Mouse (Mus musculus) kidney, embryonic 14.5 days (tissue): ENCODE measurements at regions not wholly inside any gene's neighbourhood (a gene's known extent, or its start where the extent isn't known, plus 50 kb on each side); places are given as distances from the start of the nearest gene placed in this dataset.
A peak's percentile ranks its signal among the peaks of the same experiment; 100 is the strongest.

Source experiments
- ATAC-seq: fragments of 200-750 bp; cut with Nextera tagmentation; 2 replicates; pipeline ENCODE4 v1.8.0; 2017; ENCODE audit warnings: moderate number of reproducible peaks, mild to moderate bottlenecking, moderate TSS enrichment, moderate library complexity; ENCODE audit not compliant: low FRiP score, low TSS enrichment
- H3K27ac ChIP-seq: fragments of 300-500 bp; sonication (generic); 2 replicates; pipeline ENCODE4 v1.5.1; 2014; ENCODE audit warnings: low read depth, mild to moderate bottlenecking, low read length, moderate library complexity, mixed read lengths
- H3K27me3 ChIP-seq: fragments of 300-500 bp; sonication (generic); 2 replicates; pipeline ENCODE4 v1.6.1; 2014; ENCODE audit warnings: mild to moderate bottlenecking, low read length; ENCODE audit not compliant: control insufficient read depth, insufficient read depth
- H3K36me3 ChIP-seq: fragments of 300-500 bp; sonication (generic); 2 replicates; pipeline ENCODE4 v1.6.1; 2014; ENCODE audit warnings: low read length, mixed read lengths; ENCODE audit not compliant: control insufficient read depth, insufficient read depth
- H3K4me1 ChIP-seq: fragments of 300-500 bp; sonication (generic); 2 replicates; pipeline ENCODE4 v1.6.1; 2014; ENCODE audit warnings: low read length, mixed read lengths; ENCODE audit not compliant: control insufficient read depth, insufficient read depth
- H3K4me2 ChIP-seq: fragments of 300-500 bp; sonication (generic); replicated peaks from 2 replicates; pipeline ENCODE4 v1.6.1; 2014; ENCODE audit warnings: low read depth, mild to moderate bottlenecking, low read length
- H3K4me3 ChIP-seq: fragments of 300-500 bp; sonication (generic); 2 replicates; pipeline ENCODE4 v1.5.1; 2014; ENCODE audit warnings: mild to moderate bottlenecking, low read length
- H3K9ac ChIP-seq: fragments of 300-500 bp; sonication (generic); 2 replicates; pipeline ENCODE4 v1.6.1; 2014; ENCODE audit warnings: low read depth, mild to moderate bottlenecking, low read length, moderate library complexity
- H3K9me3 ChIP-seq: fragments of 300-500 bp; sonication (generic); 2 replicates; pipeline ENCODE4 v1.6.1; 2016; ENCODE audit warnings: low read length; ENCODE audit not compliant: control insufficient read depth
- WGBS: fragments of 180-500 bp; shearing (Covaris S2); extraction: QIAGEN DNeasy Blood & Tissue Kit; methylation state at CpG from one replicate; pipeline ENCODE4 v1.1.7; 2014; 5-methylcytosine and 5-hydroxymethylcytosine counted together

DNA sequence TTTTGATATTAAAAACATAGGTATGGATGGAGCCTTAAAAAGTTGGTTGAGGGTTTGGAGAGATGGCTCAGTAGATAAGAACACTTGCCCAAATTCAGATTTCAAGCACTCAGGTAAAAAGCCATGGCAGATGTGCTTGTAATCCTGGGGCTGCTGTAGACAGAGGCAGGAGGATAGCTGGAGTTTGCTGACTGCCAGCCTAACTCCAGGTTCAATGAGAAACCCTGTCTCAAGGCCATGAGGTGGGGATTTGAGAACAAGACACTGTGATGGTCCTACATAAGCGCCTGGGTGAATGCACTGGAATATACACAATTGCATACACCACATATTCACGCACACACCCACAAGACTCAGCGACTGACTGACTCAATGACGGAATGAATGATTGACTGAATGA, 71.3 kb upstream of the Foxn3 start:
- Histone ChIP-seq H3K4me2 (no peak overlapping the region), H3K4me1 (no peaks in the 10 kb centered on the region), H3K27ac (no peak overlapping the region), H3K36me3 (no peaks in the 10 kb centered on the region), H3K9me3 (no peaks in the 10 kb centered on the region), H3K9ac (no peak overlapping the region), H3K27me3 (no peaks in the 10 kb centered on the region), H3K4me3 (no peak overlapping the region)
- 96% methylated on average over 4 of the region's 4 CpGs for WGBS
- no peak for ATAC-seq

DNA sequence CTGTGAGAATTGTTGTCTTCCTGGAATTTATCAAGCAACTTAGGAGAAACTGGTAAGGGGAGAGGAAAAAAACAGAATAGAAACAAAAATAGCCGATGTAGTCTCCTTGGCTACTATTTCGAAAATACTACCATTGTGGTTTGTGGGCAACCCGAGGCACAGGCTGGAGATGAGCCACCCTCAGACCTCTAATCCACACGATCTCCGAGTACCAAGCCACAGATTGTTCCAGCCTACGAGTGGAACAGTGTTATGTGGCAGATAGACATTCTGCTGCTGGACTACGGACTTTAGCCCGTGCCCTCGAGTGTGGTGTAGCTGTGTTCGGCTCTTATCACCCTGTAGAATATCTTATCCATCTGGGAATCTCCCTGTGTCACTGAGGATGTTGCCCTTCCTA, 70.3 kb upstream of the Foxn3 start:
- H3K36me3 ChIP-seq, result no peaks in the 10 kb centered on the region
- H3K4me3 ChIP-seq, result no peak overlapping the region
- H3K27ac ChIP-seq, result no peak overlapping the region
- no peak overlapping the region for H3K9ac ChIP-seq
- no peaks in the 10 kb centered on the region for H3K9me3 ChIP-seq
- WGBS, result 93% methylated on average over 10 of the region's 10 CpGs
- H3K4me2 ChIP-seq, result no peak overlapping the region
- H3K4me1 ChIP-seq, result no peaks in the 10 kb centered on the region
- H3K27me3 ChIP-seq, result no peaks in the 10 kb centered on the region
- no peak for ATAC-seq

DNA sequence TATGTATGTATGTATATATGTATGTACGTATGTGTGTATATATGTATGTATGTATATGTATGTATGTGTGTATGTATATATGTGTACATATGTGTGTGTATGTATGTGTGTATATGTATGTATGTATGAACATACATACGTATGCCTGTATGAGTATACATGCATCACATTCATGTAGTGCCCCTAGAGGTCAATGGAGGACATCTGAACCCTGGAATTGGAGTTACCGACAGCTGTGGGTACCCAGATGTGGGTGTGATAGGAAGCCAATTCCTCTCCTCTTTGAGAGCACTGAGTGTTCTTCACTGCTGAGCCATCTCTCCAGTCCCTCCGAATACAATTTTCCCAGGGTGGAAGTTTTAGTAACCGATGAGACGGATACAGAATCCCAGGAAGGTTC, 69.6 kb upstream of the Foxn3 start:
- no peak for ATAC-seq
- WGBS, result 93% methylated on average over 6 of the region's 6 CpGs
- Histone ChIP-seq H3K4me2 (no peak overlapping the region), H3K27me3 (no peaks in the 10 kb centered on the region), H3K4me3 (no peak overlapping the region), H3K36me3 (no peaks in the 10 kb centered on the region), H3K4me1 (no peaks in the 10 kb centered on the region), H3K9me3 (no peaks in the 10 kb centered on the region), H3K27ac (no peak overlapping the region), H3K9ac (no peak overlapping the region)

DNA sequence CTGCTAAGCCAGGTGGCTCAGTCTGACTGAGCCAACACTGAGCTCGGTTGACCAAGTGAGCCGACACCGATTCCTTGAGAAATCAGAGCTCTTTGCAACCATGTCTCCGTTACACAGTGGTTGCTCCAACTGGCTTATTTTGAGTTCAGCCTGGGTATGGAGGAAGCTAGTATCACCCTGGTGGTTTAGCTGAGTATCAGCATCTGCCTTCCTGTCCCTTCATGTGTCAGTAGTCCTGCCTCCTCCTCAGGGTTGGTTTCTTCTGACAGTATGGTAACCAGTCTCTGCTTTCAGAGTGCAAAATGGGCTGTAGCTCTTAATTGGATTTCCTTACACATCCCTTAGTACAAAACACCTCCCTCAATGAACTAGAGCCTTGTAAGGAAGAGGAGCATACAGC, 66.2 kb upstream of the Foxn3 start:
- H3K27me3 ChIP-seq, result peaks cover 4% of the 10 kb centered on the region; the same call in 1 of the 2 replicates
- no peaks in the 10 kb centered on the region for H3K36me3 ChIP-seq
- no peak overlapping the region for H3K4me3 ChIP-seq
- H3K4me1 ChIP-seq, result no peaks in the 10 kb centered on the region
- no peak overlapping the region for H3K9ac ChIP-seq
- no peak overlapping the region for H3K27ac ChIP-seq
- no peak for ATAC-seq
- whole genome bisulfite sequencing, result 95% methylated on average over 4 of the region's 4 CpGs
- H3K9me3 ChIP-seq, result no peaks in the 10 kb centered on the region
- no peak overlapping the region for H3K4me2 ChIP-seq

DNA sequence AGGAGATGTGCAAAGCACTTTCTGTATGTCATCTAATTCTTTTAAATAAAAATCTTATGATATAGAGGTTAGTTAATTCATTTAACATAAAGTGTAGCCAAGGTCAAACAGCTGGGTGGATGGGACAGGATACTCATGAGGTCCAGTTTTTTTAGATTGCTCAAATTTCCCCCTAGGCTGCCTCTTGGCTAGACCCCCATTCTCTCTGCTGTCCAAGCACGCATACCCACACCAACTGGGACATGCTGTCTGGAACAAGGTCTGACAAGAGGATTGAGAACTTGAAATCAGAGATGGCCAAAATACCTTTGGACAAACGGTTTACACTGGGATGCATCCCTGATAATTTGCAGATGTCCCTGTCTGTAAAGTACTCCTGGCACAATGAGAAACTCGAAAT, 65.0 kb upstream of the Foxn3 start:
- WGBS, result 52% methylated on average over 3 of the region's 3 CpGs
- H3K27ac ChIP-seq, result no peak overlapping the region
- H3K4me3 ChIP-seq, result peak overlapping the region; percentile 70
- no peak for ATAC-seq
- peaks cover 4% of the 10 kb centered on the region; the same call in 1 of the 2 replicates for H3K27me3 ChIP-seq
- H3K4me2 ChIP-seq, result peak overlapping the region; percentile 79
- H3K9ac ChIP-seq, result 0 out of 2 replicates have a peak overlapping the region, but pooled peaks have one; percentile 55
- H3K4me1 ChIP-seq, result no peaks in the 10 kb centered on the region
- H3K9me3 ChIP-seq, result no peaks in the 10 kb centered on the region
- no peaks in the 10 kb centered on the region for H3K36me3 ChIP-seq

DNA sequence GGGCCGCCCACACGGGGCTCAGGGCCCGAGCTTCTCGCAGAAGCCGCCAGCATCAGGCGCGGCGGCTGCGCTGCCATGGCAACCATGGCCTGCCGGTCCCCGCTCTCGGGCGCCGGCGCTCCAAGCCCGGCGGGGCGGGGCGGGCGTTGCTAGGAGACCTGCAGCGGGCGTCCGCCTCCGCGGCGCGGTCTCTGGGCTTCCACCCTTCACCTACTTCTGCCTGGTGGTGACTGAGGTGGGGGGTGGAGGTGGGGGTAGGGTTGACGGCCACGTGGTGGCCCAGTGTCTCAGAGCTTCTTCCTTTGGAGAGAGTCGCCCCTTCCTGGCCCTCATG, 64.5 kb upstream of the Foxn3 start:
- peak; percentile 97 for ATAC-seq
- Histone ChIP-seq H3K9me3 (no peaks in the 10 kb centered on the region), H3K27ac (no peak overlapping the region), H3K4me2 (peak overlapping the region; percentile 79), H3K27me3 (peaks cover 4% of the 10 kb centered on the region; the same call in 1 of the 2 replicates), H3K36me3 (no peaks in the 10 kb centered on the region), H3K9ac (peak overlapping the region; percentile 55), H3K4me1 (no peaks in the 10 kb centered on the region), H3K4me3 (peak overlapping the region; percentile 70)
- under 1% methylated on average over 30 of the region's 30 CpGs for WGBS

DNA sequence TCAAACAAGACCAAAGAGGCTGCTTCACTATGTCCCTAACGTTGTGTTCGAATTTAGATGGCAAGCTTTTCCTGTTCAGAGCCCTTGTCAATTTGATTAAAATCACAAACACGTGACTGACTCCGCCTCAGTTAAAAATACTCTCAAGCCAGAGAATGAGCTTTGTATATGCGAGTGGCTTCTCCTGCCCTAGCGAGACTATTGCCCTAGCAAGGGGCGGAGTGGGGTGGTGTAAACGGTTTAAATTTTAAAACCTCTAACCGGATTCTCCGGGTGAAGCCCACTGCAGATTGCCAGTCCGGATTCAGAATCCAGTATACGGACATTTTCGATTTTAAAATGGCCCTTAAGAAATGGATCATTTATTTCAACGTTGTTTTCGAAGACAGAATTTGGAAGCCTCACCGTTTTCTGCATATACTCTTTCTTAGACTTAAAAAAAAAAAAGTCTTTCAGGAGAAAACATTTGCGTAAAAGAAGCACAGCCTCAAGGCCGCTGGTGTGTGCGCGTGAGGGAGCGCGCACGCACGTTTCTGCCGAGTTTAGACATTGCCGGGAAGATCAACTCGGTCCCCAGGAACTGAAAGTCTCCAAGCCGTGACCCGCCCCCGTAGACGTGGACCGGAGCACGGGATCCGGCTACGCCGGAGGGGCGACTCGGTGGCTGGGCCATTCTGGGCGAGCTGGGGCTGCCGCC, 64.0 kb upstream of the Foxn3 start:
- peaks cover 4% of the 10 kb centered on the region; the same call in 1 of the 2 replicates for H3K27me3 ChIP-seq
- no peaks in the 10 kb centered on the region for H3K36me3 ChIP-seq
- under 1% methylated on average over 40 of the region's 40 CpGs for WGBS
- H3K9me3 ChIP-seq, result no peaks in the 10 kb centered on the region
- H3K4me2 ChIP-seq, result peak overlapping the region; percentile 79
- peak overlapping the region; percentile 70 for H3K4me3 ChIP-seq
- no peaks in the 10 kb centered on the region for H3K4me1 ChIP-seq
- peak overlapping the region; percentile 55 for H3K9ac ChIP-seq
- no peak; the same call in 1 of the 2 replicates for ATAC-seq
- no peak overlapping the region for H3K27ac ChIP-seq

DNA sequence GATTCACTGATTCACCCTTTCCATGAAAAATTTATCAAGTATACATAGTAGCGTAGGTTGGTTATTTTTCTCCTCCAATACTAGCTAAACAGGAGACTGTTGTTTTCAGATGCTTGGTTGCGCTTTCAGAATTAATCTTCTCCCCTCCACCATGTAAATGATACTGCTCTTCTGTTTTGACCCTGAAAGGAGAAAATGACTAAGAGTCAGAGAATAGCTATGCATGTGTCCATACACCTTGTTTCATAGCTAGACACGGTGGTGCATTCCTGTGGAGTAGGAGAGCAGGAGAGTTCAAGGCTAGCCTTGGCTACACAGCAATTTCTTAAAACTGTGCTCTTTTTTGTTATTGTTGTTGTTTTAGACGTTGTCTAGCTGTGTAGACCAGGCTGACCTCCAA, 62.8 kb upstream of the Foxn3 start:
- Histone ChIP-seq H3K9me3 (no peaks in the 10 kb centered on the region), H3K36me3 (no peaks in the 10 kb centered on the region), H3K4me2 (no peak overlapping the region), H3K4me3 (no peak overlapping the region), H3K27me3 (peaks cover 4% of the 10 kb centered on the region; the same call in 1 of the 2 replicates), H3K27ac (no peak overlapping the region), H3K4me1 (no peaks in the 10 kb centered on the region), H3K9ac (no peak overlapping the region)
- 84% methylated on average over 4 of the region's 4 CpGs for WGBS
- no peak for ATAC-seq

DNA sequence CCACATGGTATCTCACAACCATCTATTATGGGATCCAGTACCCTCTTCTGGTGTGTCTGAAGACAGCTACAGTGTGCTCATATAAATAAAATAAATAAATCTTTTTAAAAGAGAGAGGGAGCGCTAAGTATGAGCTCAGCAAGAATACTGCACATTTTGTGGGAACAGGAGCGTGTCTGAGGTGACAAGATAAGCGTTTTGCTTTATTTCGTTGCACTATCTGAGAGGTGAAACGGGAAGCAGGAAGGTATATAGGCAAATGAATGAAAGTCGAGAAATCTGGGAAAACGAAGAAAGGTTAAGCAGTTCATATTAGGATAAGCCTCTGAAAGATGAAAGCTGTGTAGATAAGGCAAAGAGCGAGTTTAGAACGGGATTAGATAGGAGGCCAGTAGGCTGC, 61.7 kb upstream of the Foxn3 start:
- no peak overlapping the region for H3K27ac ChIP-seq
- H3K4me3 ChIP-seq, result no peak overlapping the region
- no peaks in the 10 kb centered on the region for H3K36me3 ChIP-seq
- ATAC-seq, result no peak
- H3K27me3 ChIP-seq, result peaks cover 4% of the 10 kb centered on the region; the same call in 1 of the 2 replicates
- 88% methylated on average over 9 of the region's 9 CpGs for WGBS
- no peaks in the 10 kb centered on the region for H3K4me1 ChIP-seq
- H3K9me3 ChIP-seq, result no peaks in the 10 kb centered on the region
- no peak overlapping the region for H3K4me2 ChIP-seq
- no peak overlapping the region for H3K9ac ChIP-seq
